19 mouse cellular contexts compared by ENCODE assay signal in the genomic region with DNA sequence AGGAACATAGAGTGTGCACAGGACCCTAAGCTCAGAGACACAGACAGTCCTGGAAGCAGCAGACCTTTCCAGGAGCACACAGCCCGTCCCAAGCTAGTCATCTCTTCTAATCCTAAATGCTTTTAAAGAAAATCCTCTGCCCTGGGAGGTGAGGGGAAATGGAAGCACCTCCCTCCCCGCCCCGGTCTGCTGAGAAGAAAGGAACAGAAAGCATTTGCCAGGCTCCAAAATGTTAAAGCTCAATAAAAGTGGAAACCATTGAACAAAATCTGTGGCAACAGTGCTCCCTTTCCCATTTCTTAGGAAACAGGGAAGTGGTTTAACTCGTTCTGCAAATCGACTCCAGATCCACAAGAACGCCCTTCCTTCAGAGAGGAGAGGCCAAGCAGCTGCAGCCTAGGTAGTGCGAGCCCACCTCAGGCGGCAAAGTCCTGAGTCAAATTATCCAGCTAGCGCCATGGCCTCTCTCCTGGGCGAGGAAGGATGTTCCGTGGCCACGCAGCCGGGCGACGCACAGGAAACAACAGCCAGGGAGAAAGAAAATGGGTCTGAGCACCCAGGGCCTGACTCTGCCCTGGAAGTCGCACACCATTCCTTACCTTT. TPM values are rescaled to one million over a fixed set of nuclear protein-coding genes. Genes with fewer than 3 reads are reported as not detected.
DNase-seq lines count a peak whose midpoint lies in the region; ATAC-seq and TF ChIP-seq lines count a peak whose summit lies in the region.
"Had no signal": no experiment of that assay in that cellular context is flagged by ENCODE, and none has a peak within 500 bp of the region (broad histone marks: within the 10 kb centered on the region; RNA-seq: fewer than 3 reads in every experiment).

No protein-coding gene starts in this region.

- H3K4me3 ChIP-seq in heart, embryonic 13.5 days = peak overlapping the region; percentile 51; the same call in 1 of the 2 replicates
- no peak overlapping the region for H3K4me3 ChIP-seq in heart, adult 2 months
- 0 out of 2 replicates have a peak overlapping the region, but pooled peaks have one; percentile 3 for H3K4me3 ChIP-seq in neural tube, embryonic 15.5 days (replicated peaks)
- H3K4me3 ChIP-seq in limb, embryonic 12.5 days (replicated peaks) = peak overlapping the region; percentile 15
- peak overlapping the region; percentile 3; the same call in 1 of the 2 replicates for H3K4me3 ChIP-seq in stomach, postnatal 0 days (ENCODE audit: low read depth, low read length)

- 3% methylated on average over 16 of the region's 16 CpGs for WGBS in heart, embryonic 13.5 days
- WGBS in heart, adult 2 months = 15% methylated on average over 16 of the region's 16 CpGs
- WGBS in neural tube, embryonic 15.5 days = 4% methylated on average over 16 of the region's 16 CpGs
- 2% methylated on average over 16 of the region's 16 CpGs for WGBS in limb, embryonic 12.5 days
- WGBS in stomach, postnatal 0 days = 3% methylated on average over 16 of the region's 16 CpGs

- no peak overlapping the region for H3K9ac ChIP-seq in heart, embryonic 13.5 days
- H3K9ac ChIP-seq in heart, adult 2 months (ENCODE audit: low read depth, low read length) = no peak overlapping the region
- H3K9ac ChIP-seq in neural tube, embryonic 15.5 days (replicated peaks) = no peak overlapping the region
- H3K9ac ChIP-seq in limb, embryonic 12.5 days (replicated peaks) = no peak overlapping the region
- H3K9ac ChIP-seq in stomach, postnatal 0 days (ENCODE audit: low read length) = no peak overlapping the region
- H3K9ac ChIP-seq: lung, embryonic 14.5 days had no signal

- intact Hi-C loops in heart, adult 2 months (cut with DNase I) = no loop called here

- no peak for TF ChIP-seq POLR2A in heart, adult 2 months (IDR thresholded peaks at IDR 0.05; ENCODE audit: insufficient read depth, low read depth, low read length)

- peaks cover 31% of the 10 kb centered on the region for H3K4me1 ChIP-seq in heart, embryonic 13.5 days
- H3K4me1 ChIP-seq in heart, adult 2 months (ENCODE audit: control insufficient read depth, insufficient read depth, low read length) = no peaks in the 10 kb centered on the region
- peaks cover 25% of the 10 kb centered on the region for H3K4me1 ChIP-seq in neural tube, embryonic 15.5 days
- H3K4me1 ChIP-seq in limb, embryonic 12.5 days (replicated peaks) = peaks cover 23% of the 10 kb centered on the region
- no peaks in the 10 kb centered on the region for H3K4me1 ChIP-seq in stomach, postnatal 0 days (replicated peaks; ENCODE audit: control insufficient read depth, insufficient read depth)

- no peak for TF ChIP-seq EP300 in heart, adult 2 months (IDR thresholded peaks at IDR 0.05; ENCODE audit: insufficient read depth, low read depth, low read length)
- no peak for TF ChIP-seq EP300 in stomach, postnatal 0 days (optimal IDR thresholded peaks at IDR 0.05)

- no peak overlapping the region for H3K27ac ChIP-seq in heart, embryonic 13.5 days (replicated peaks)
- H3K27ac ChIP-seq in heart, adult 2 months = no peak overlapping the region
- no peak overlapping the region for H3K27ac ChIP-seq in neural tube, embryonic 15.5 days (replicated peaks)
- no peak overlapping the region for H3K27ac ChIP-seq in limb, embryonic 12.5 days
- peak overlapping the region; percentile 61 for H3K27ac ChIP-seq in stomach, postnatal 0 days (replicated peaks)

- H3K79me2 ChIP-seq in heart, adult 2 months (replicated peaks; ENCODE audit: control insufficient read depth, insufficient read depth, low read length) = no peaks in the 10 kb centered on the region

- peaks cover 100% of the 10 kb centered on the region for H3K27me3 ChIP-seq in heart, embryonic 13.5 days (replicated peaks)
- peaks cover 33% of the 10 kb centered on the region for H3K27me3 ChIP-seq in heart, adult 2 months (ENCODE audit: control insufficient read depth, insufficient read depth, low read length)
- H3K27me3 ChIP-seq in neural tube, embryonic 15.5 days (replicated peaks) = peaks cover 95% of the 10 kb centered on the region
- H3K27me3 ChIP-seq in limb, embryonic 12.5 days = peaks cover 100% of the 10 kb centered on the region
- peaks cover 19% of the 10 kb centered on the region; the same call in 1 of the 2 replicates for H3K27me3 ChIP-seq in stomach, postnatal 0 days (ENCODE audit: control insufficient read depth, insufficient read depth, low read length)

- no peak for ATAC-seq in heart, embryonic 13.5 days (ENCODE audit: extremely low read depth, insufficient number of reproducible peaks, low FRiP score, low TSS enrichment)
- no peak for ATAC-seq in neural tube, embryonic 15.5 days (ENCODE audit: low FRiP score)
- ATAC-seq in limb, embryonic 12.5 days (ENCODE audit: insufficient number of reproducible peaks, insufficient read depth, low FRiP score, low TSS enrichment, low read depth) = no peak
- no peak for ATAC-seq in stomach, postnatal 0 days (ENCODE audit: low FRiP score, low TSS enrichment)
- ATAC-seq: inflammation-experienced regulatory T-cells, adult 6 months had no signal

- DNase-seq in heart, adult 2 months = no peak
- DNase-seq in neural tube, embryonic 10.5 days (ENCODE audit: extremely low spot score, low spot score) = no peak
- no peak for DNase-seq in stomach, postnatal 0 days (ENCODE audit: low spot score)
- DNase-seq in layer of hippocampus, adult 8-10 months (ENCODE audit: low spot score in 2 of 2) = no peak
- no peak for DNase-seq in layer of hippocampus, postnatal 25 days (ENCODE audit: extremely low spot score in 1 of 2, low spot score in 1 of 2)
- DNase-seq: cerebellum, adult 9-10 months; kidney, postnatal 14 days; left cerebral cortex, postnatal 4 days; lung, embryonic 14.5 days; thymus, postnatal 25 days had no signal

- H3K4me2 ChIP-seq in heart, embryonic 13.5 days = no peak overlapping the region
- no peak overlapping the region for H3K4me2 ChIP-seq in neural tube, embryonic 15.5 days
- peak overlapping the region; percentile 15; the same call in 1 of the 2 replicates for H3K4me2 ChIP-seq in limb, embryonic 12.5 days
- H3K4me2 ChIP-seq in stomach, postnatal 0 days (replicated peaks; ENCODE audit: low read depth) = peak overlapping the region; percentile 58

- H3K9me3 ChIP-seq in heart, embryonic 13.5 days = no peaks in the 10 kb centered on the region
- H3K9me3 ChIP-seq in neural tube, embryonic 15.5 days (replicated peaks) = no peaks in the 10 kb centered on the region
- peaks cover 4% of the 10 kb centered on the region; the same call in 1 of the 2 replicates for H3K9me3 ChIP-seq in limb, embryonic 12.5 days
- no peaks in the 10 kb centered on the region for H3K9me3 ChIP-seq in stomach, postnatal 0 days (ENCODE audit: control insufficient read depth, low read length)

- no peaks in the 10 kb centered on the region for H3K36me3 ChIP-seq in heart, embryonic 13.5 days
- no peaks in the 10 kb centered on the region for H3K36me3 ChIP-seq in heart, adult 2 months (ENCODE audit: control insufficient read depth, insufficient read depth, low read length)
- no peaks in the 10 kb centered on the region for H3K36me3 ChIP-seq in neural tube, embryonic 15.5 days
- H3K36me3 ChIP-seq in limb, embryonic 12.5 days = no peaks in the 10 kb centered on the region
- no peaks in the 10 kb centered on the region for H3K36me3 ChIP-seq in stomach, postnatal 0 days (ENCODE audit: control insufficient read depth, insufficient read depth, low read length)

- no peak for TF ChIP-seq CTCF in heart, adult 2 months (IDR thresholded peaks at IDR 0.05)
- no peak for TF ChIP-seq CTCF in stomach, postnatal 0 days (IDR thresholded peaks at IDR 0.05; ENCODE audit: low read depth)

RNA-seq across cellular contexts. Expression of a gene that starts 1.9 kb away (rescaled TPM):
- not detected in 2 replicates for polyA plus RNA-seq in heart, embryonic 13.5 days (2015; fragmentation: Nextera tagmentation; extraction: Ambion mirVana)
- not detected for total RNA-seq in heart, adult 2 months (2021)
- 0.12 TPM in 1 of 2 replicates, not detected in the other for polyA plus RNA-seq in heart, adult 2 months (2012; rRNA removed)
- polyA plus RNA-seq in neural tube, embryonic 15.5 days (2015; fragmentation: Nextera tagmentation; extraction: Ambion mirVana) = 0.06 TPM in 1 of 2 replicates, not detected in the other
- polyA plus RNA-seq in limb, embryonic 12.5 days (2016; fragmentation: Nextera tagmentation; extraction: Ambion mirVana) = not detected in 2 replicates
- polyA plus RNA-seq in stomach, postnatal 0 days (2015; fragmentation: Nextera tagmentation; extraction: Ambion mirVana) = 0.80 and 1.0 TPM in 2 replicates
- not detected for total RNA-seq in layer of hippocampus, adult 8-10 months (2022)
- not detected for total RNA-seq in layer of hippocampus, postnatal 25 days (2021)
- total RNA-seq: layer of hippocampus, postnatal 14 days; left cerebral cortex, postnatal 4 days; megakaryocyte progenitor cell, adult 5-6 weeks had no signal
- polyA plus RNA-seq: gonadal fat pad, adult 2 months; heart, postnatal 0 days; inflammation-experienced regulatory T-cells, adult 6 months; lung, embryonic 14.5 days; stomach, embryonic 14.5 days had no signal

RNA-seq across cellular contexts. Expression of a gene that starts 19.1 kb away (rescaled TPM):
- 23.0 and 23.4 TPM in 2 replicates for polyA plus RNA-seq in heart, embryonic 13.5 days (2015; fragmentation: Nextera tagmentation; extraction: Ambion mirVana)
- 10 to 100 TPM; 15.2 to 16.5 TPM for total RNA-seq in heart, adult 2 months (2021)
- 19.5 and 20.1 TPM in 2 replicates for polyA plus RNA-seq in heart, adult 2 months (2012; rRNA removed)
- polyA plus RNA-seq in neural tube, embryonic 15.5 days (2015; fragmentation: Nextera tagmentation; extraction: Ambion mirVana) = 146 and 156 TPM in 2 replicates
- polyA plus RNA-seq in limb, embryonic 12.5 days (2016; fragmentation: Nextera tagmentation; extraction: Ambion mirVana) = 33.5 and 35.8 TPM in 2 replicates
- 13.4 and 14.5 TPM in 2 replicates for polyA plus RNA-seq in stomach, postnatal 0 days (2015; fragmentation: Nextera tagmentation; extraction: Ambion mirVana)
- 1,000 to 10,000 TPM; 1,589 to 1,685 (median 1,649) TPM for total RNA-seq in layer of hippocampus, adult 8-10 months (2022)
- total RNA-seq in layer of hippocampus, postnatal 25 days (2021) = 1,000 to 10,000 TPM; 1,823 to 1,918 TPM

RNA-seq across cellular contexts. Expression of a gene that starts 19.2 kb away (rescaled TPM):
- polyA plus RNA-seq in heart, embryonic 13.5 days (2015; fragmentation: Nextera tagmentation; extraction: Ambion mirVana) = 20.7 and 23.0 TPM in 2 replicates
- total RNA-seq in heart, adult 2 months (2021) = 10 to 100 TPM; 26.7 to 35.5 TPM
- 27.6 and 28.8 TPM in 2 replicates for polyA plus RNA-seq in heart, adult 2 months (2012; rRNA removed)
- 33.5 and 41.7 TPM in 2 replicates for polyA plus RNA-seq in neural tube, embryonic 15.5 days (2015; fragmentation: Nextera tagmentation; extraction: Ambion mirVana)
- polyA plus RNA-seq in limb, embryonic 12.5 days (2016; fragmentation: Nextera tagmentation; extraction: Ambion mirVana) = 15.7 and 17.4 TPM in 2 replicates
- 18.2 and 20.2 TPM in 2 replicates for polyA plus RNA-seq in stomach, postnatal 0 days (2015; fragmentation: Nextera tagmentation; extraction: Ambion mirVana)
- 10 to 100 TPM; 63.5 to 77.5 (median 67.4) TPM for total RNA-seq in layer of hippocampus, adult 8-10 months (2022)
- 10 to 100 TPM; 64.7 to 66.9 TPM for total RNA-seq in layer of hippocampus, postnatal 25 days (2021)

RNA-seq across cellular contexts. Expression of a gene that starts 56.7 kb away (rescaled TPM):
- polyA plus RNA-seq in heart, embryonic 13.5 days (2015; fragmentation: Nextera tagmentation; extraction: Ambion mirVana) = 372 and 437 TPM in 2 replicates
- 100 to 1,000 TPM; 108 to 129 TPM for total RNA-seq in heart, adult 2 months (2021)
- 215 and 253 TPM in 2 replicates for polyA plus RNA-seq in heart, adult 2 months (2012; rRNA removed)
- polyA plus RNA-seq in neural tube, embryonic 15.5 days (2015; fragmentation: Nextera tagmentation; extraction: Ambion mirVana) = 419 and 433 TPM in 2 replicates
- 491 and 499 TPM in 2 replicates for polyA plus RNA-seq in limb, embryonic 12.5 days (2016; fragmentation: Nextera tagmentation; extraction: Ambion mirVana)
- 366 and 389 TPM in 2 replicates for polyA plus RNA-seq in stomach, postnatal 0 days (2015; fragmentation: Nextera tagmentation; extraction: Ambion mirVana)
- 100 to 1,000 TPM in 3 of 4 experiments, 10 to 100 TPM in 1; 97.0 to 117 (median 111) TPM for total RNA-seq in layer of hippocampus, adult 8-10 months (2022)
- total RNA-seq in layer of hippocampus, postnatal 25 days (2021) = 100 to 1,000 TPM; 113 to 121 TPM

Comparison
In these comparisons a context has a peak if more than half of its experiments do, and no peak if none do; other contexts are left out.
1. H3K4me2 ChIP-seq: peak in limb, embryonic 12.5 days (single experiment) and stomach, postnatal 0 days (single experiment); none in heart, embryonic 13.5 days (single experiment) and neural tube, embryonic 15.5 days (single experiment).